ENCODE assay signal across 11 mouse cellular contexts in genomic region chr1:193448793-193449393, GRCm38 (mm10).
DNase-seq lines count a peak whose midpoint lies in the region; ATAC-seq lines count a peak whose summit lies in the region.
"Had no signal": no experiment of that assay in that cellular context is flagged by ENCODE, and none has a peak within 500 bp of the region (broad histone marks: within the 10 kb centered on the region; RNA-seq: fewer than 3 reads in every experiment).

No protein-coding gene starts in this region.

- no peak for ATAC-seq in hindbrain, embryonic 12.5 days (ENCODE audit: low FRiP score)
- peak; percentile 24 for ATAC-seq in lung, embryonic 16.5 days (ENCODE audit: low read depth)
- peak; percentile 87 for ATAC-seq in intestine, embryonic 15.5 days
- peak; percentile 27 for ATAC-seq in midbrain, embryonic 15.5 days (replicated peaks)

- H3K27ac ChIP-seq in hindbrain, embryonic 10.5 days: peak overlapping the region; percentile 87
- no peak overlapping the region for H3K27ac ChIP-seq in hindbrain, embryonic 12.5 days
- peak overlapping the region; percentile 65 for H3K27ac ChIP-seq in lung, embryonic 16.5 days (ENCODE audit: low read length)
- peak overlapping the region; percentile 42; the same call in 1 of the 2 replicates for H3K27ac ChIP-seq in intestine, embryonic 15.5 days
- no peak overlapping the region for H3K27ac ChIP-seq in midbrain, embryonic 15.5 days

- H3K9ac ChIP-seq in hindbrain, embryonic 12.5 days: no peak overlapping the region
- no peak overlapping the region for H3K9ac ChIP-seq in lung, embryonic 16.5 days (ENCODE audit: low read length)
- no peak overlapping the region for H3K9ac ChIP-seq in intestine, embryonic 15.5 days
- H3K9ac ChIP-seq in midbrain, embryonic 15.5 days: no peak overlapping the region

- H3K4me3 ChIP-seq in hindbrain, embryonic 10.5 days: no peak overlapping the region
- H3K4me3 ChIP-seq in hindbrain, embryonic 12.5 days: no peak overlapping the region
- no peak overlapping the region for H3K4me3 ChIP-seq in lung, embryonic 16.5 days (ENCODE audit: low read length)
- H3K4me3 ChIP-seq in intestine, embryonic 15.5 days (replicated peaks): no peak overlapping the region
- no peak overlapping the region for H3K4me3 ChIP-seq in midbrain, embryonic 15.5 days
- H3K4me3 ChIP-seq: limb, embryonic 13.5 days; myocyte had no signal

- H3K4me2 ChIP-seq in hindbrain, embryonic 12.5 days (replicated peaks): no peak overlapping the region
- no peak overlapping the region for H3K4me2 ChIP-seq in lung, embryonic 16.5 days (ENCODE audit: low read depth, low read length)
- no peak overlapping the region for H3K4me2 ChIP-seq in intestine, embryonic 15.5 days (replicated peaks)
- no peak overlapping the region for H3K4me2 ChIP-seq in midbrain, embryonic 15.5 days

- H3K27me3 ChIP-seq in hindbrain, embryonic 10.5 days (ENCODE audit: insufficient read depth, poor library complexity, severe bottlenecking): no peaks in the 10 kb centered on the region
- no peaks in the 10 kb centered on the region for H3K27me3 ChIP-seq in hindbrain, embryonic 12.5 days
- H3K27me3 ChIP-seq in lung, embryonic 16.5 days (ENCODE audit: control insufficient read depth, insufficient read depth, low read depth, low read length): no peaks in the 10 kb centered on the region
- no peaks in the 10 kb centered on the region for H3K27me3 ChIP-seq in intestine, embryonic 15.5 days (replicated peaks)
- H3K27me3 ChIP-seq in midbrain, embryonic 15.5 days (replicated peaks): 0 out of 2 replicates have a peak, but pooled peaks cover 4% of the 10 kb centered on the region
- H3K27me3 ChIP-seq: limb, embryonic 13.5 days had no signal

- no peaks in the 10 kb centered on the region for H3K36me3 ChIP-seq in hindbrain, embryonic 10.5 days
- H3K36me3 ChIP-seq in hindbrain, embryonic 12.5 days: no peaks in the 10 kb centered on the region
- no peaks in the 10 kb centered on the region for H3K36me3 ChIP-seq in lung, embryonic 16.5 days (ENCODE audit: control insufficient read depth, insufficient read depth, low read length)
- no peaks in the 10 kb centered on the region for H3K36me3 ChIP-seq in intestine, embryonic 15.5 days
- no peaks in the 10 kb centered on the region for H3K36me3 ChIP-seq in midbrain, embryonic 15.5 days (replicated peaks)
- H3K36me3 ChIP-seq: limb, embryonic 13.5 days had no signal

- WGBS in hindbrain, embryonic 10.5 days: 77% methylated on average over 3 of the region's 3 CpGs
- WGBS in hindbrain, embryonic 12.5 days: 70% methylated on average over 3 of the region's 3 CpGs
- 39% methylated on average over 3 of the region's 3 CpGs for WGBS in lung, embryonic 16.5 days
- WGBS in intestine, embryonic 15.5 days: 39% methylated on average over 3 of the region's 3 CpGs
- 70% methylated on average over 3 of the region's 3 CpGs for WGBS in midbrain, embryonic 15.5 days

- DNase-seq in hindbrain, embryonic 10.5 days (ENCODE audit: low spot score): no peak
- no peak for DNase-seq in lung, postnatal 10 days
- no peak for DNase-seq in left cerebral cortex, adult 8-10 months (ENCODE audit: low spot score in 2 of 2)
- no peak for DNase-seq in frontal cortex, adult 2 months (ENCODE audit: extremely low spot score in 1 of 2, low spot score in 1 of 2)
- DNase-seq: spleen, adult 18-20 months had no signal

- no peaks in the 10 kb centered on the region for H3K9me3 ChIP-seq in hindbrain, embryonic 10.5 days
- H3K9me3 ChIP-seq in hindbrain, embryonic 12.5 days (replicated peaks): no peaks in the 10 kb centered on the region
- H3K9me3 ChIP-seq in lung, embryonic 16.5 days (ENCODE audit: control insufficient read depth, low read length): no peaks in the 10 kb centered on the region
- H3K9me3 ChIP-seq in intestine, embryonic 15.5 days: no peaks in the 10 kb centered on the region
- no peaks in the 10 kb centered on the region for H3K9me3 ChIP-seq in midbrain, embryonic 15.5 days
- H3K9me3 ChIP-seq: limb, embryonic 13.5 days had no signal

- H3K4me1 ChIP-seq in hindbrain, embryonic 10.5 days (replicated peaks): peaks cover 21% of the 10 kb centered on the region
- H3K4me1 ChIP-seq in hindbrain, embryonic 12.5 days: peaks cover 11% of the 10 kb centered on the region
- H3K4me1 ChIP-seq in lung, embryonic 16.5 days (replicated peaks; ENCODE audit: control insufficient read depth, insufficient read depth, low read length): peaks cover 34% of the 10 kb centered on the region
- H3K4me1 ChIP-seq in intestine, embryonic 15.5 days (replicated peaks): peaks cover 10% of the 10 kb centered on the region
- peaks cover 17% of the 10 kb centered on the region for H3K4me1 ChIP-seq in midbrain, embryonic 15.5 days

Comparison
In these comparisons a context has a peak if more than half of its experiments do, and no peak if none do; other contexts are left out.
1. H3K27ac ChIP-seq: peak in hindbrain, embryonic 10.5 days (single experiment), lung, embryonic 16.5 days (single experiment) and intestine, embryonic 15.5 days (single experiment); none in hindbrain, embryonic 12.5 days (single experiment) and midbrain, embryonic 15.5 days (single experiment).